In genomic region chr9:119573009-119573408, GRCm38 (mm10) we compare ENCODE assay signal across 30 mouse cellular contexts. TPM values are rescaled to one million over a fixed set of nuclear protein-coding genes. Genes with fewer than 3 reads are reported as not detected.
DNase-seq lines count a peak whose midpoint lies in the region; ATAC-seq and TF ChIP-seq lines count a peak whose summit lies in the region.
"Had no signal": no experiment of that assay in that cellular context is flagged by ENCODE, and none has a peak within 500 bp of the region (broad histone marks: within the 10 kb centered on the region; RNA-seq: fewer than 3 reads in every experiment).

No protein-coding gene starts in this region.

- ATAC-seq in forebrain, embryonic 12.5 days (ENCODE audit: low FRiP score), result no peak
- no peak for ATAC-seq in forebrain, embryonic 15.5 days (replicated peaks)
- no peak for ATAC-seq in heart, embryonic 14.5 days (ENCODE audit: insufficient number of reproducible peaks, insufficient read depth, low FRiP score, low read depth)
- ATAC-seq in forebrain, embryonic 16.5 days, result peak; percentile 25
- ATAC-seq: hindbrain, embryonic 16.5 days had no signal

- TF ChIP-seq RAD21 in CH12.LX (IDR thresholded peaks at IDR 0.05; ENCODE audit: low read depth, low read length), result no peak

- in situ Hi-C loops in CH12.LX (cut with MboI; ENCODE audit: low pct_ligation_motif_present, low pct_unique_long_range_greater_than_20kb, low sequenced_read_pairs), result loop anchor here (10.0 kb wide), 1 partner anchor 468 kb away; the partner anchor contains the start of gene Dlec1

- WGBS in forebrain, embryonic 12.5 days, result 26% methylated on average over 14 of the region's 14 CpGs
- whole genome bisulfite sequencing in forebrain, embryonic 15.5 days, result 18% methylated on average over 14 of the region's 14 CpGs
- 56% methylated on average over 14 of the region's 14 CpGs for WGBS in heart, embryonic 14.5 days
- WGBS in forebrain, embryonic 16.5 days, result 21% methylated on average over 14 of the region's 14 CpGs

- H3K4me2 ChIP-seq in forebrain, embryonic 12.5 days, result 0 out of 2 replicates have a peak overlapping the region, but pooled peaks have one; percentile 53
- H3K4me2 ChIP-seq in forebrain, embryonic 15.5 days (replicated peaks), result no peak overlapping the region
- no peak overlapping the region for H3K4me2 ChIP-seq in heart, embryonic 14.5 days (ENCODE audit: low read length)
- peak overlapping the region; percentile 41; the same call in 1 of the 2 replicates for H3K4me2 ChIP-seq in CH12.LX (ENCODE audit: insufficient read depth, low read depth, poor library complexity, severe bottlenecking)
- no peak overlapping the region for H3K4me2 ChIP-seq in forebrain, embryonic 16.5 days (ENCODE audit: low read length)
- H3K4me2 ChIP-seq: embryonic facial prominence, embryonic 13.5 days; kidney, embryonic 15.5 days; midbrain, embryonic 13.5 days; neural tube, embryonic 15.5 days; stomach, embryonic 15.5 days had no signal

- H3K27ac ChIP-seq in forebrain, embryonic 12.5 days, result 0 out of 2 replicates have a peak overlapping the region, but pooled peaks have one; percentile 62
- no peak overlapping the region for H3K27ac ChIP-seq in forebrain, embryonic 15.5 days (replicated peaks)
- H3K27ac ChIP-seq in heart, embryonic 14.5 days (replicated peaks in 1 of 2; ENCODE audit: control insufficient read depth in 1 of 2, insufficient read depth in 1 of 2, low read depth in 2 of 2, low read length in 2 of 2), result no peak overlapping the region
- peak overlapping the region; percentile 62; the same call in 1 of the 2 replicates for H3K27ac ChIP-seq in CH12.LX (ENCODE audit: insufficient read depth, low read depth)
- no peak overlapping the region for H3K27ac ChIP-seq in forebrain, embryonic 16.5 days (ENCODE audit: low read length)
- H3K27ac ChIP-seq: embryonic facial prominence, embryonic 13.5 days; kidney, embryonic 15.5 days; liver, embryonic 14.5 days; macrophage; midbrain, embryonic 13.5 days; neural tube, embryonic 15.5 days; stomach, embryonic 15.5 days had no signal

- dilution Hi-C loops in CH12.LX (cut with MboI; ENCODE audit: extremely low pct_ligation_motif_present, extremely low pct_unique_long_range_greater_than_20kb, low sequenced_read_pairs), result no loop called here

- TF ChIP-seq POLR2A in CH12.LX (IDR thresholded peaks at IDR 0.05; ENCODE audit: low read depth, low read length), result no peak

- peaks cover 40% of the 10 kb centered on the region for H3K4me1 ChIP-seq in forebrain, embryonic 12.5 days
- peaks cover 34% of the 10 kb centered on the region for H3K4me1 ChIP-seq in forebrain, embryonic 15.5 days
- peaks cover 40 to 66% of the 10 kb centered on the region in 2 experiments for H3K4me1 ChIP-seq in heart, embryonic 14.5 days (ENCODE audit: control insufficient read depth in 2 of 2, insufficient read depth in 2 of 2, low read length in 2 of 2)
- peaks cover 52 to 96% of the 10 kb centered on the region in 2 experiments for H3K4me1 ChIP-seq in CH12.LX (ENCODE audit: control insufficient read depth in 1 of 2, insufficient read depth in 2 of 2)
- H3K4me1 ChIP-seq in forebrain, embryonic 16.5 days (replicated peaks; ENCODE audit: control insufficient read depth, insufficient read depth, low read length), result peaks cover 27% of the 10 kb centered on the region
- H3K4me1 ChIP-seq: stomach, embryonic 15.5 days had no signal

- no peaks in the 10 kb centered on the region for H3K36me3 ChIP-seq in forebrain, embryonic 12.5 days (replicated peaks)
- H3K36me3 ChIP-seq in forebrain, embryonic 15.5 days, result no peaks in the 10 kb centered on the region
- no peaks in the 10 kb centered on the region for H3K36me3 ChIP-seq in heart, embryonic 14.5 days (ENCODE audit: control insufficient read depth, insufficient read depth, low read length)
- peaks cover 2 to 13% of the 10 kb centered on the region in 2 experiments for H3K36me3 ChIP-seq in CH12.LX (replicated peaks in 1 of 2; ENCODE audit: control insufficient read depth in 1 of 2, insufficient read depth in 1 of 2, low read length in 1 of 2)
- no peaks in the 10 kb centered on the region for H3K36me3 ChIP-seq in forebrain, embryonic 16.5 days (ENCODE audit: control insufficient read depth, insufficient read depth)
- H3K36me3 ChIP-seq: embryonic facial prominence, embryonic 13.5 days; kidney, embryonic 15.5 days; midbrain, embryonic 13.5 days; neural tube, embryonic 15.5 days; stomach, embryonic 15.5 days had no signal

- peaks cover 88% of the 10 kb centered on the region for H3K27me3 ChIP-seq in forebrain, embryonic 12.5 days
- H3K27me3 ChIP-seq in forebrain, embryonic 15.5 days, result peaks cover 18% of the 10 kb centered on the region
- peaks cover 54% of the 10 kb centered on the region for H3K27me3 ChIP-seq in heart, embryonic 14.5 days (ENCODE audit: control insufficient read depth, insufficient read depth, low read length)
- no peaks in the 10 kb centered on the region for H3K27me3 ChIP-seq in CH12.LX (replicated peaks)
- H3K27me3 ChIP-seq in forebrain, embryonic 16.5 days (replicated peaks; ENCODE audit: control insufficient read depth, insufficient read depth, low read length), result peaks cover 11% of the 10 kb centered on the region

- no peak overlapping the region for H3K4me3 ChIP-seq in forebrain, embryonic 12.5 days (replicated peaks)
- no peak overlapping the region for H3K4me3 ChIP-seq in forebrain, embryonic 15.5 days
- H3K4me3 ChIP-seq in heart, embryonic 14.5 days (ENCODE audit: control insufficient read depth in 1 of 2, insufficient read depth in 1 of 2, low read depth in 1 of 2, low read length in 2 of 2), result no peak overlapping the region
- no peak overlapping the region for H3K4me3 ChIP-seq in CH12.LX (replicated peaks in 1 of 3; ENCODE audit: low read depth in 2 of 3, low read length in 2 of 3, poor library complexity in 1 of 3)
- H3K4me3 ChIP-seq in forebrain, embryonic 16.5 days (replicated peaks; ENCODE audit: low read length), result no peak overlapping the region
- H3K4me3 ChIP-seq: embryonic facial prominence, embryonic 13.5 days; kidney, embryonic 15.5 days; midbrain, embryonic 13.5 days; neural tube, embryonic 15.5 days; stomach, embryonic 15.5 days had no signal

- H3K79me2 ChIP-seq in CH12.LX (replicated peaks; ENCODE audit: control insufficient read depth, extremely low read depth, insufficient read depth, poor library complexity, severe bottlenecking), result no peaks in the 10 kb centered on the region

- DNase-seq in heart, adult 11 months, result no peak
- peak; percentile 53 for DNase-seq in CH12.LX (ENCODE audit: extremely low read depth)
- no peak for DNase-seq in B cell, adult 2 months
- DNase-seq: adrenal gland, postnatal 25 days; cerebellum, adult 18-20 months; cerebellum, postnatal 10 days; gastrocnemius, postnatal 14 days; kidney, adult 18-20 months; kidney, postnatal 25 days; liver; lung, adult 2 months; lung, postnatal 10 days; retina, postnatal 1 day; right cerebral cortex, postnatal 25 days; thymus, postnatal 14 days had no signal

- no peak for TF ChIP-seq EP300 in CH12.LX (IDR thresholded peaks at IDR 0.05; ENCODE audit: low read length)

- TF ChIP-seq CTCF in CH12.LX (conservative IDR thresholded peaks at IDR 0.05 in 1 of 2, IDR thresholded peaks at IDR 0.05 in 1 of 2; ENCODE audit: low read depth in 2 of 2, low read length in 2 of 2), result no peak

- H3K9me3 ChIP-seq in forebrain, embryonic 12.5 days, result no peaks in the 10 kb centered on the region
- no peaks in the 10 kb centered on the region for H3K9me3 ChIP-seq in forebrain, embryonic 15.5 days
- no peaks in the 10 kb centered on the region for H3K9me3 ChIP-seq in heart, embryonic 14.5 days (ENCODE audit: control insufficient read depth, low read length)
- H3K9me3 ChIP-seq in CH12.LX (replicated peaks; ENCODE audit: low read length), result peaks cover 7% of the 10 kb centered on the region
- H3K9me3 ChIP-seq in forebrain, embryonic 16.5 days (ENCODE audit: control insufficient read depth, low read length), result no peaks in the 10 kb centered on the region
- H3K9me3 ChIP-seq: embryonic facial prominence, embryonic 13.5 days; kidney, embryonic 15.5 days; midbrain, embryonic 13.5 days; neural tube, embryonic 15.5 days; stomach, embryonic 15.5 days had no signal

- H3K9ac ChIP-seq in forebrain, embryonic 12.5 days, result no peak overlapping the region
- no peak overlapping the region for H3K9ac ChIP-seq in forebrain, embryonic 15.5 days (replicated peaks)
- peak overlapping the region; percentile 46; the same call in 1 of the 2 replicates for H3K9ac ChIP-seq in heart, embryonic 14.5 days (ENCODE audit: low read length)
- H3K9ac ChIP-seq in CH12.LX (ENCODE audit: insufficient read depth, low read depth), result no peak overlapping the region
- H3K9ac ChIP-seq in forebrain, embryonic 16.5 days (replicated peaks; ENCODE audit: low read depth, low read length), result no peak overlapping the region
- H3K9ac ChIP-seq: embryonic facial prominence, embryonic 13.5 days; kidney, embryonic 15.5 days; liver, embryonic 14.5 days; midbrain, embryonic 13.5 days; neural tube, embryonic 15.5 days; stomach, embryonic 15.5 days had no signal

TF ChIP-seq in CH12.LX, 34 proteins besides CTCF, POLR2A, EP300 and RAD21 (continues in another document):
- 0 out of 2 replicates have a peak, but pooled peaks have one; percentile 6 for TF ChIP-seq BHLHE40 (IDR thresholded peaks at IDR 0.05; ENCODE audit: low read depth, low read length)
- no peak for TF ChIP-seq ZMIZ1 (IDR thresholded peaks at IDR 0.05; ENCODE audit: low read depth, low read length)
- no peak for TF ChIP-seq SIN3A (IDR thresholded peaks at IDR 0.05; ENCODE audit: low read length)
- TF ChIP-seq NELFE (IDR thresholded peaks at IDR 0.05; ENCODE audit: low read depth, low read length), result no peak
- TF ChIP-seq MEF2A (IDR thresholded peaks at IDR 0.05; ENCODE audit: borderline replicate concordance, low read depth, low read length), result peak; percentile 36
- TF ChIP-seq MAZ (IDR thresholded peaks at IDR 0.05; ENCODE audit: low read depth, low read length), result 0 out of 2 replicates have a peak, but pooled peaks have one; percentile 26
- 0 out of 2 replicates have a peak, but pooled peaks have one; percentile 14 for TF ChIP-seq TCF12 (IDR thresholded peaks at IDR 0.05; ENCODE audit: low read depth, low read length)
- TF ChIP-seq POLR2AphosphoS2 (IDR thresholded peaks at IDR 0.05; ENCODE audit: low read depth, low read length), result no peak
- TF ChIP-seq UBTF (IDR thresholded peaks at IDR 0.05; ENCODE audit: low read depth, low read length), result no peak
- TF ChIP-seq KAT2A (IDR thresholded peaks at IDR 0.05; ENCODE audit: insufficient replicate concordance, low read length), result no peak
- peak; percentile 82 for TF ChIP-seq ZNF384 (IDR thresholded peaks at IDR 0.05; ENCODE audit: low read depth, low read length)

RNA-seq across cellular contexts. Expression of gene Scn5a, which starts 5.8 kb away (rescaled TPM):
- polyA plus RNA-seq in forebrain, embryonic 12.5 days (2016; fragmentation: Nextera tagmentation; extraction: Ambion mirVana), result 3.2 and 3.5 TPM in 2 replicates
- polyA plus RNA-seq in forebrain, embryonic 15.5 days (2015; fragmentation: Nextera tagmentation; extraction: Ambion mirVana), result 0.79 TPM in 2 replicates
- 7.9 and 10.0 TPM in 2 replicates for polyA plus RNA-seq in heart, embryonic 14.5 days (2014; fragmentation: Nextera tagmentation; extraction: Ambion mirVana)
- total RNA-seq in CH12.LX (2012; rRNA removed) (6.0 and 9.0 TPM in 2 replicates), CH12.LX (2014; rRNA removed) (1.9 and 2.0 TPM in 2 replicates)
- 4.2 and 4.3 TPM in 2 replicates for polyA plus RNA-seq in CH12.LX (2012; ENCODE audit: insufficient read length, low read depth)
- 0.82 and 1.4 TPM in 2 replicates for polyA plus RNA-seq in forebrain, embryonic 16.5 days (2015; fragmentation: Nextera tagmentation; extraction: Ambion mirVana)
- total RNA-seq: common myeloid progenitor, adult 5-6 weeks; granulocyte monocyte progenitor cell, adult 5-6 weeks; megakaryocyte-erythroid progenitor cell, adult 5-6 weeks had no signal
- polyA plus RNA-seq: macrophage had no signal

Comparison
In these comparisons a context has a peak if more than half of its experiments do, and no peak if none do; other contexts are left out.
1. H3K27ac ChIP-seq: peak in forebrain, embryonic 12.5 days (single experiment) and CH12.LX (single experiment); none in forebrain, embryonic 15.5 days (single experiment), heart, embryonic 14.5 days (0 of 2) and forebrain, embryonic 16.5 days (single experiment).
2. H3K4me2 ChIP-seq: peak in forebrain, embryonic 12.5 days (single experiment) and CH12.LX (single experiment); none in forebrain, embryonic 15.5 days (single experiment), heart, embryonic 14.5 days (single experiment) and forebrain, embryonic 16.5 days (single experiment).